Mouse (Mus musculus): ENCODE data around the gene Dera.

Dera gene

DNA sequence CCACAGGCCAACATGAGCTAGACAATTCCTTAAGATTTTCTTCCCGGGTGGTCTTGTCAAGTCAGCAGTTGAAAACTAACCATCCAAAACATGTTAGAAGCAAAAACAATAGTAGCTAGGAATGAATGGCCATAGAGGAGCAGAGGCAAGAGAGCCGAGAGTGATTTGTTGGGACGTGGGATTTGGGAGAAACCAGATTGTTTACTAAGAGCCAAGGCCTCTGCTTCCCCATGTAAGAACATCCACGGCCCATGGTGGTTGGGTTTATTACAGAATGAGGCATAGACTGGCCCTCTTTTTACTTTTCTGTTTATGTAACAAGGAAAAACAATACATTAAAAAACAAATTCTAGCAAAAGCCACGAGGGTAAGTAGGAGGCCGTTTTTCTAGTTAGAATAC, 54.4 kb downstream of the Dera start:
- DNase-seq: no peak

DNA sequence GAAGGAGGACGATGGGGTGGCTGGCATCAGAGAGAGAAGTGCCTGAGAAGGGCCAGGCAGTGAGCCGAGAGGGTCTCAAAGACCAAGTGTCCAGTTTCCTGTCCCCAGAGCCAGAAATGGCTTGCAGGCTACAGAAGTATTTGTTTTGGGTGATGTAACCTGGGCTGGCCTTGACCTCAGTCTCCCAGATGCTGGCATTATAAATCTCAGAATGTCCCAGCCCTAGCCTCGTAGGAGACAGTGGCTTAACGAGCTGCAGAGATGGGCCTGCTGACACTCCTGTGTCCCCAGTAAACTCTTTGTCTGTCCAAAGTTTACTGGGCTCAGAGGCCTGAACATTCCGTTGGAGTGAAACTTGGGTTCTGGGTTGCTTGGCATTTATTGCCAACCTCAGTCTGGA, 55.8 kb downstream of the Dera start:
- DNase-seq: no peak

DNA sequence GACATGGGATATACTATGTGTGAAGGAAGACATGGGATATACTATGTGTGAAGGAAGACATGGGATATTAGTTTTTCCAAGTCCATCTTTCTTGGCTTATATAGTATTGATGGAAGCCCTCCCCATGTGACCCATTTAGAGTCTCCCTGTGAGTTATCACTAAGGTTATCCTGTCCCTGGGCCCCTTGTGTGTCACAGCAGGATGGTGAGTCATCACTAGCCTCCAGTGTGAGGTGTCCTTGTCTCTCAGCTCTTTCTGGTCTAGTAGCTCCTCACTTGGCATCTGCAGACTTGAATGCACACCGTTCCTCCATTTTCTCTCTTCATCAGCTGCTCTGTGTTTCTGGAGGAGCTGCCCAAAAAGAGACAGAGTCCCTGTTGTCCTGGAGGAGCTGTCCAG, 59.7 kb downstream of the Dera start:
- DNase-seq: no peak

DNA sequence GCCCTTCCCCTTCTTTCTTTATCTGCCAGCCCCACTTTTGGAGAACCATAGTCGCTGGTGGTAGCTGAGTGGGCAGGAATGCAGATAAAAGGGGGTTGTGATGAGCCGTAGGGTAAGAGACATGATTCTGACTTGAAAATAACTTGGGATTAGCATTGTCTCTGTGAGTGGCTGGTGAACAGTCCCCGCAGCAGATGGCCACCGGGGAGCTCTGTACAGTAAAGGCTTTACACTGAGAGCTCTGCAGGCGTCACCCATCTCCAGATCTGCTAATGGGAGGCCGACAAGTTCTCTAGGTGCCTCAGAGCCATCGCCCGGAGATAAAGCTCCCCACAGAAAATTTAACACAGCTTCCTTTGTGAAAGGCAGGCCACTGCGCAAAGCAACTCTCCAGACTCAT, 62.2 kb downstream of the Dera start:
- DNase-seq: peak; percentile 17

DNA sequence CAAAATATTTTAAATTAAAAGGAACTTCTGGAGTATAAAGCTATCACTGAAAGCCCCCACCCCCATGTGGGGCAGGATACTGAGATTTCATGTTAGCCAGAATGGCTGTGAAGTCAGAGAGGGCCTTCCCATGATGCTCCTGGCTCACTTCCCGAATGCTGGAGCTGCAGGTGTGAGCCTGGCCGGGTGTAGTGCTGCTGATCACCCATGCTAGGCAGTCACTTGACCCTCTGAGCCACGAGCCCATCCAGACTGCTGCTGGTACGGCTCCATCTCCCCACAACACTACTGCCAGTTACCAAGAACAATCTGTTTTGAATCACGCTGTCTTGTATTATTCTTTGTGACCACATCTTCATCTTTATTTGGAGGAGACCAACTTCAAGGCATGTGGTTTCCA, 68.2 kb downstream of the Dera start:
- DNase-seq: no peak

DNA sequence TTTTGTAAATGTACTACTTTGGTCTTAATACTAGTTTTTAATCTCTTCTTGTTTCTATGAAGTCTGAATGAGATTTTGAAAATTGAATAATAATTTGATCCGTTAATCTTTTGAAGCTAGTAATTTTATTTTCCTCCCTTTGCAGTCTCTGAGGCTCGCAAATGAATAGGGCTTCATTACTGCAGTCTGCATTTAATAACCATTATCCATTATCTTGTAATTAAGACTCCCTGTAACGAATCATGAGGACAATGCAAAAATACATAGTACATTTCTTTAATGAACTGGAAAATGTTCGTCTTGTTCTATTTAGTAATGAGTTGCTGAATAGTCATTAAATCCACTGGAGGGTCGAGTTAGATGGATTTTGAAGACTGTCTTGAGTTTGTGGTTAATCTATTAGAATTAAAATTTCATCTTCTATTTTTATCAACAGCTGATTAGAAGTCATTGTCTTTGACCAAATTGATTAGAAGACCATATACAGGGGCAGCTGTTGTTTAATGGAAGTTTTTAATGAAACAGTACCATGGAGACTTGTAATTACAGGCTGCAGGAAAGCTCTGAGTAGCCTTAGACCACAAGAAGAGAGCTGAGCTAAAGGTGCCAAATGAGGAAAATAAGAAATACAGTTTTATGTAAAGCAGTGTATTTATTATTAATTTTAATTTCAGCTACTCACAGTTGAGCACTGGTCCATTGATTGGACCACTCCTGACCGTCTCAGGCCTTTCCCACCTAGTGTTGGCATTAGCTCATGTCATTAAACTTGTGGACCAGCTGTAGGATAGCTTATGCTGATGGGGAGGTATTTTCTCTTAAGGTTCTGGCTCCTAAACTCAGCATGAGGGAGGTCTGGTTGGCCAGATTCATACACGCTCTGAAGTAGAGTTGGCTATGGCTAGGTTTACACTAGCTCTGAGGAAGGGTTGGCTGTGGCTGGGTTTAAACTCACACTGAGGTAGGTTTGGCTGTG, 70.0 kb downstream of the Dera start:
- DNase-seq: no peak

DNA sequence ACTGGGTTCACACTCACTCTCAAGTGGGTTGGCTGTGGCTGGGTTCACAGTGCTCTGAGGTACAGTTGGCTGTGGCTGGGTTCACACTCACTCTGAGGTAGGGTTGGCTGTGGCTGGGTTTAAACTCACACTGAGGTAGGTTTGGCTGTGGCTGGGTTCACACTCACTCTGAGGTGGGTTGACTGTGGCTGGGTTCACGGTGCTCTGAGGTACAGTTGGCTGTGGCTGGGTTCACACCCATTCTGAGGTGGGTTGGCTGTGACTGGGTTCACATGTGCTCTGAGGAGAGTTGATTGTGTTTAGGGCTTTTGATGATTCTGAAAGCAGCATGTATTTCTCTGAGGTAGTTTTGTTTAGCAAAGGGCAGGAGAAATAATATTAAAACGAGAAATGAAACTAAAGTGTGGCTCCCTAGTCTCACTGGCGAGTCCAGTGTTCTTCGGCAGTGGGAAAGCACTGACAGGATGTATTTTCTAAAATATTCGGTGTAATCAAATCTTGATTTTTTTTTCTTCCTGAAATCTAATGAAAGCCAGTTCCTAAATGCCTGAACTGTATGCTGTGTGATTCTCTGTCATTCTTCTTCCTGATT, 70.8 kb downstream of the Dera start:
- no peak for DNase-seq

DNA sequence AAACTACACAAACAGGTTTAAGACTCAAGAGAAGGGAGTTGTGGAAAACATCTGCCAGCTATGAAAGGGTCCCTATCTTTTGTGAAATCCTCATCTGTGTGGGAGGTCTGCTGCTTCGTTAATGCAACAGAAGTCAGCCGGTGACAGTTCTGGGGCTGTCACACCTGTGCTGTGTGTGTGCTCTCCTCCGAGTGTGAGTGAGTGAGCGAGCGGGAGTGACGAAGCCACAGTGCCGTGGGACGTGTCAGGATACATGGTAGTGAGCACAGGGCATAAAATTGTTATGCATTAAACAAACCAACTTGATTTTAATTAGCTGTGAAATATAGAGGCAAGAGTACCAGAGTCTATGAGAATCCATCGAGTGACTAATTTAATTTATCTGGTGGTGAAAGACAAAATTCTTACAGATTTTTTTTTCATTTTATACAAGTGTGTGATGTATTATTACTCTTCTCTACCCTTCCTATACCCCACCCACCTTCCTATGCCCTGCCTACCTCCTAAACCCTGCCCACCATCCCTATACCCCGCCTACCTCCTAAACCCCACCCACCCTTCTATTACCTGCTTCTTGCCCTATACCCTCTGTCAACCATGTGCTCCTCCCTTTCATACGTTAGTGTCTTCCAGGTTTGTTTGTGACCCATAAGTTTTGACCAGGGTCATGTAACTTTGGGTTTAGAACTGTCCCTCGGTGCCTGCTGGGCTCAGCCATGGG, 74.9 kb downstream of the Dera start:
- no peak for DNase-seq

DNA sequence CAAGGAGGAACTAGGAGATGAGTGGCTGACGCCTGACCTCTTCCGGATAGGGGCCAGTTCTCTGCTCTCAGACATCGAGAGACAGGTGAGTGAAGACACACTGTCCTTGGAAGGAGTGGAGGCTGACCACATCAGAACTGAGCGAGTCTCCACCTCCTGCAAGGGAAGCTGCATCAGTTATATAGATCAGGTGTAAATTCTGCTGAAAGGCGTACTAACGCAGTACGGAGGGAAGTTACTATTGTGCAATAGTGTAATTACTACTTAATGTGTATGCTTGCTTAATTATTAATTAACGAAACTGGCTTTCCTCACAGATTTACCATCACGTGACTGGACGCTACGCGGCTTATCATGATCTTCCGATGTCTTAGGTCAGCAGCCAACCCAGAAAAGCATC, 82.5 kb downstream of the Dera start:
- DNase-seq: no peak

DNA sequence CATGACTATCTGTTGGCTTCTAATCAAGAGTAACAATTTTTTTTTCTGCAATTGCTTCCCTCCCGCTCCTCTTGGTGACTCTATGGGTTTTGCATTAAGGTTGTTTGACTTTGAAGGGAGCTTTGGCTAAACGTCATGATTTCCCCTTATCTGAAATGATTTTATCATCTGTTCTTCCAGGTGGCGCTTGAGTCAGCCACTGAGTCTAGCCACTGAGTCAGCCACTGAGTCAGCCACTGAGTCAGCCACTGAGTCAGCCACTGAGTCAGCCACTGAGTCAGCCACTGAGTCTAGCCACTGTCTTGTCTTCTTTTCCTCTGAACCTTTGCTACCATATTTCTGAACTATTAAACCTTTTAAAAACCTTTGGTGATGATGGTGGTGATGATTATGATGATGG, 89.0 kb downstream of the Dera start:
- DNase-seq: peak; percentile 58

DNA sequence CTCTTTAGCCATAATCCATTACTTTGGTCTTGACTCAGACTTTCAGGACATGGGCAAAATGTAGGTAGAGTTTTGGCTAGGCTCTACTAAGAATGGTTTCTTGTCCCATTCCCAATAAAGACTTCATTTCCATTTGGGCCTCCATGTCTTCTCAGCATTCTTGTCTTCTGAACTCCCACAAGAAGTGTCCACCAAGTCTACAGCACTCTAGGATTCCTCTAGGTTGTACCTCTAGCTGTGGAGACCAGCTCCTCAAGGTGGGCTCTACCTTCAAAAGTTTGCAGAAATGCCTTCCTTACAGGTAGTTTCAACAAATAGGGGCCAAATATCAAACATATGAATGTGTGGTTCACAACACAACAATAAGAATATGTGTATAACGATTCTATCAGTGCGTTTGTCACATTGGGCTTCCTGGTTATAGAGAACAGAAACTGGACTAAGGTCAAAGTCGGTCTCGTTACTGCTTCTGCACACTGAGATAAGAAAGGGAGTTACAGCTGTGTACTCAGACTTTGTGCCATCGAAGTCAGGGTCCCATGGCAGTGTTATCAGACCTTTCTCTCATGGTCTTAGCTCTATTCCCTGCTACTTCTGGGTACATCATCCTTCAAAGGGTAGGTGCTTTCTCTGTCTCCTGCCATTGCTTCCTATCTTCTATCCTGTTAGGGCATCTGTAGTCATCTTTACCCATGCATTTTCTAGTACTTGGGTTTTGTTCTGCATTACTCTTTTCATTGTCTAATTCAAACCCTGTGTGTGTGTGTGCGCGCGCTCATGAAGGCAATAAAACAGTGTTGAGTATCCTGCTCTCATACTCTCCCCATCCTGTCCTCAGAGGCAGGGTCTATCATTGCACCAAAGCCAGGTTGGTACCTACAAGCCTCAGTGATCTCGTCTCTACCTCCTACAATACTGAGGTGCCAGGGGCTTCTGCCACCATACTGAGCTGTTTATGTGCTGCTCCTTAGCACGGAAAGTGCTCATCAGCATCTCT, 103.2 kb downstream of the Dera start:
- DNase-seq: no peak

DNA sequence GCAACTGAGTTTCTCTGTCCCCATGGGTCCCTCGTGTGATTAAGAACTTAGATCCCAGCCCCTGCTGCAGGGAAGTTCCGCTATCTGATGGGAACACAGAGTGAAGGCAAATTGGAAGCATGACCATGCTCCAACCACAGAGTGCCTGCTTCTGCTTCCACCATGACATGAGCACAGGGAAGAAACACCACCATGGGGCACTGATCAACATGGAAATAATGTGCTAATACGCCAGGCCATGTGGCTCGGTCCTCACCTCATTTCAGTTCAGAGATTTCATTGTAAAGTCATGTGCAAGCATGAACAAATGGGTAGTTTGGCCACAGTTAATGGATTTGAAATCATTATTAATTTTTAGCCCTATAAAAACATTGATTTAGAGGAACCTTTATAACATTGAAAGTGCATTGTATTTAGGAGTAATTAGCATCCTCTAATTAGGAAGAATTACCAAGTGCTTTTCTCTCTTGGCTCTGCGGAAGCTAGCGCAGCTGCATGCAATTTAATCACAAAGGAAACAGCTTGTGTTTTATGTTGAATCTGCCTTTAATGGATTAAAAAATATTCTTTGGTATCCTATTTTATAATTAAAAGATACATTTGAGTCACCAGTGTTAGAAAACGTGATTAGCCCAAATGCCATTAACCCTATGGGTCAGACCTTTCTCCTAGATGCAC, 115.7 kb downstream of the Dera start:
- no peak for DNase-seq

DNA sequence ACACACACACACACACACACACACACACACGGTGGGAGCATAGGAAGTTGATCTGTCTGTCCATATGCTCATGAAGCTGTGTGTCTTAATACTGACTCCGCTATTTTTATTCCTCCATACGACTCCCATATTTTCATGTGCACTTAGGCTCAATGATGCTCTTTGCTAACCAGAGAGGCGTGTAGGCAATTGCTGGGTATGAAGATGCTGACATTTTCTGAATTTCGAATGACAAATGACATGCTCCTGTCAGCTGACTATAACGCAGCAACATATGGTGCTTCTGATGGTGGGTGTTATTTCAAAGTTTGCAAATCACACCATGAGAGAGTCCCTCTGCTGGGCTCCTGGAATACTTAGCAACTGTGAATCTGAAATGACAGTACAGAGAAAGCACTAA, 116.3 kb downstream of the Dera start:
- DNase-seq: peak; percentile 66

DNA sequence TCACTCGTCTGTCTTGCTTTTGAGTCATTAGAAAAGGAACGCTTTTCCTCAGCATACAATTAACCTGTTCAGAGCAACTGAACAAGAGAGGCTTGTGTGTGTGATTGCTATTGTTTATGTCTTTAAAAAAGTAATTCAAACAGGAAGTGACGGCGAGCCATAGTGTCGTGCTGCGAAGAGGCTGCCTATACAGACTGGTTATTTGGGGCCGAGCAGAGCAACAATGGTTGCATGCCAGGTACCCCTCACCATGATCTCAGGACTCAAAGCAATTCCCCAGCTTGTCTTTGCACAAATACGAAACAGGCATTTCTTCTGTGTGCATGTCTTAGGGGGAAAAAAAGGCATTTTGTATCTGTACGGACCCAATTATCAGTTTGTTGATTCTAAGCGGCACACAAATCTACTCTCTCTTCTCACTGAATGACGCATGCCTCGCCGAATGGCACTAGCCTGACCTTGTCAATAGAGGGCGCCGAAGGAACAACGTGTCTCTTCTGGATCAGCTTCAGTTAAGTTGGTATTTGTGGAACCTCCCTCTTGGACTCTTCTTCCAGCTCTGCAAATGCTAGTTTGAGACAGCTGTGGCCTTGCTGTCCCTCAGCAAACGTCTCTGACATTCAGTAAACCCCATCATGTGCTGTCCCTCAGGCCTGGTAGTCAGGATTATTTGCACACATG, 117.8 kb downstream of the Dera start:
- DNase-seq: peak; percentile 73

DNA sequence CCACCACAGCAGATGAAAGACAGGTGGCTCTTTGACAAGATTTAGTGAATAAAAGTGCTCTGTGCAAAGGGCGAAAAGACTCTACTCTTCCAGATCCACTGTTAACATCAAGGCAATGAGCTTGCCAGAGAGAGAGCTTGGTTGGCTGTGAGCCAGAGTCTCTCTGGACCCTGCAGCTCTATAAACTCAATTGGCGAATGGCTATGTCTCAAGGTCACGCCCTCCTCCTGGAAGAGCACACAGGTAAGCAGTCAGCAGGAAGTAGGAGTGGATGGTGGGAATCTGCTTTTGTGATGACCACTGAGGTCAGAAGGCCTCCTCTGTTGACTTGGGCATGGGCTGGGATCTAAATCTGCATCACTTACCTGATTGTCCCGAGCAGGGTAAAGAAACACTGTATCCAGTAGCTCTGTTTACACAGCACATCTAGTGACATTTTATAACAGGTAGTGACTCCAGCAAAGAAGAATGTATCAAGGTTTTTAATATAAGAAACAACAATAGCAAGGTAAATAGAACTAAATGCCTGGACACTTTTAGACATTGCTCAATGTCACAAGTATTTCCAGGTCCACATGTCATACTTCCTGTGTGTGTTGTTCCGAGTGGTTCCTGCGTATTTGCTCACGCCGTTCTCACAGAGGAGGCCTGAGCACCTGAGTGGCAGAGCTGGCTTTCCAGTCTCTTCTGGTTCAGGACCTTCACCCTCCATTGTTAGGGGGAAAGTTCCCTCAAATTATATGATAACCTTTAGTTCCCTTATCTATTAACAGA, 120.3 kb downstream of the Dera start:
- no peak for DNase-seq

DNA sequence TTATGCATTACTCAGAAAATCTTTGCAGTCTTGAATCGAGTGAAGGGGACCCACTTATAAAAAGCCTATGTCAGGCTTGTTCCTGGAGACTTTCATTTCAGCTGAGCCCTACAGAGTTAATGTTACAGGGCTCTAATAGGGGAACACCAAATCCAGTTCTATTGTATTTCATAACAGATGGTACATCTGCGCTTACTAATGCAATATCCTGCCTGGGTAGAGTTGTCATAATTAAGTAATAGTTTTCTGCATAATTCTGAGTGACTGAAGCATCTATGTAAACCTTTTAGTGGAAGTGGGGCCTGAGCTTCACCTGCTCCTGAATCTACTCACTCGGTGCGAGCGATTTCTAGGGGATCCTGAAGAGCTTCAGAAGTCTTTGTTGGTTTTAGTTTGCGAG, 131.3 kb downstream of the Dera start:
- no peak for DNase-seq

DNA sequence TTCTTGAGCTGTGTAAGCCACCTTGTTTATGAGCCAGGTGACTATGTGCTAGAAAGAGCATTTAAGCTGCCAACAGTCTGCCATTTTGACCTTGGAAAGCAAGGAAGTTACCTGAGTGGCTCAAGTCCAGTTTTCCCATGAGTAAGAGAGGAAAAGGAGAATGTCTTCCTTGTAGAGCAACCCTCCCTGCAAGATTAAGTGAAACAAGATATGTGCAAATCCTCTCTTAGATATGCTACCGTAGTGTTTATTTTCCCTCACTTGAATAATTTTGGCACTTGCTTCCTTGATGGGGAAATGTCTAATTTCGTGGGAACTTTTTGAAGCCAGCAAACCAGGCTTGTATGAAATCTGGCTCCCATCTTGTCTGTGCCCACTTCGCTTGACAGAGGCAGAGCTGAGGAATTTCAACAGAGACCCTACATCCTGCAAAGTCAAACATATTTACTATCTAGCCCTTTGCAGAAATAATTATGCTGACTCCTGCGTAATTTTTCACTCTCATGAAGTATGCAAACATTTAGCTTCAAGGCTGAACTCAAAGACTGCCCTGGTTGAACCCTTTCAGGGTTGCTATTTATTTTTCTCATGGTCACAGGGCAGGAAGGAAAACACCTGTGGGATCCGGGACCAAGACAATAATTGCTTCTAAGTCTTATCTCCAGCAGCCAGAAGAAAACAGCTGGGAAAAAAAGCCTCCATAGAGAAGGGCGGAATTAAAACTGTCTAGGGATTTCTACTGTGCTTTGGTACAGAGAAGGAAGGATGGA, 132.0 kb downstream of the Dera start:
- DNase-seq: no peak

DNA sequence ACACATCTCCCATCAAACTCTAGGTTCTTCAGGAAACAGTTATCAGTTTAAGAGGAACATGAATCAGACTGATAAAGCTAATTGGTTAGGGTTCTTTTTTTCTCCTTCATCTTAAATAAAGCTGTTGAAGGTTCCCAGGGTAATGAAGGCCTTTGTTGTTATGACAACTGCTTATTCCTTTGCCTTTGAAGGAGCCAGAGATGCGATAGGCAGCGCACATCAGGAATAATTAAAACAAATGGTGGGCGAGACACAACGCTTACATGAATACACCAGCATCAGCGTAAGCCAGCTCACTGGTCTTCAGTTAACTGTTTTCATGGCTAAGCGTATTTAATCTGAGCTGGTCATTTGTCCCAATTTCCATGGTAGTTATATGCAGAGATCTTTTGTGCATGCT, 132.9 kb downstream of the Dera start:
- DNase-seq: no peak

DNA sequence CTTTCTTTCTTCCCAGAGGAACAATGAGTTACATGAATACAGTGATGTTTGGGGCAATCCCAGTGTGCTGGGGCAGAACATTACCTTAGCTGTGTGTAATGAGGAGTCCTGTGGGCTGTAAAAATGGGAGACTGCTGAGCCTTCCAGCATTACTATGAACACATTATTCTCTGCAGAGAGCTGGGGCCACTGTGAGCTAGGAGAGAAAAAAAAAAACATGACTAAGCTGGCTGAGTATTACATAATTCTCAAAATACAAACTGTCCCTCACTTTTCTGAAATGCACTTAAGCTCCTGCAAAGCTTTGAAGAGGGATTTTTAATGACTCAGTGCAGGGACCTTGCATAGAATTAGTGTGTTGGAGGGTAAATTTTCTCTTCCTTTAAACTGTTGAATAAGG, 143.3 kb downstream of the Dera start:
- DNase-seq: peak; percentile 9

DNA sequence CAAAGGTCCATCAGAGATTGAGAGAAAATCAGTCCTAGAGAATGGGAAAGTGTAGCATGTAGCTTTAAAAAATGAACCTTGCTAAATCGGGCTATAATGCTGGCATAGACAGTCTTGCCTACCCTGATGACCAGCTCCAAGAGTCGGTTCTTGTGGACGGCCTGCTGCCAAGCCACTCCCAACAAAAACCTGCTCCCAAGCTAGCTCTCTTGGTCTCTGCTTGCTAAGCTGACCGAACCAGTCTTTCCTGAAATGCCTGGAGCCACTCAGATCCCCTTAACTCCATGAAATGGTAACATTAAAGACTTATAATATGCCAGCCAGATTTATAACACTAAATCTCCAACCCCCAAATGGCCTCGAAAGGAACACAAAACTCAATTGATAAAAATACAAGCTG, 146.9 kb downstream of the Dera start:
- DNase-seq: no peak

Measured in right cerebral cortex, adult 18-20 months (tissue).